Mouse (Mus musculus): ENCODE results near the gene Tbc1d16. TPM values are rescaled to one million over a fixed set of nuclear protein-coding genes. Genes with fewer than 3 reads are reported as not detected.

Gene Tbc1d16
- polyA plus RNA-seq, 1 experiment from 2014 or later, result 27.2 TPM

DNA sequence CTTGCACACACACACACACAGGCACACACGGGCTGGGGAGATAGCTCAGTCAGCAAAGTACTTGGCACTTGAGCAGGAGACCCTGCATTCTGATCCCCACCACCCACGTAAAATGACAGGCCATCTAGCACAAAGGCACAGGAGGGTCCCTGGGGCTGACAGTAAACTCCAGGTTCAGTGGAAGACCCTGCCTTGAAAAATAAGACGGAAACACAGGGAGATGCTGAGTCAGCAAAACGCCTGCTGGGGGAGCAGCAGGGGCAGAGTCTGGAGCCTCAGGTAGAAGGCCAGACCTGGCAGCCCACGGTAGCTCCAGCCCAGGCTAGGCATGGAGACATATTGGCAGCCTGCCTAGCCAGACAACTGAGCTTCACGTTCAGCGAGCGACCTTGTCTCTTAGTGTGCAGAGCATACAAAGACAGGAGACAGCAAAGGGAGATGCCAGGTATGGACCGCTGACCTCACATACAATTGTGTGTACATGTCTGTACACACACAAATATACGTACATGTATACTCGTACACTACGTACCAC, 46.4 kb downstream of the Tbc1d16 start:
- Histone ChIP-seq H3K4me3 (no peak overlapping the region), H3K4me1 (peaks cover 48% of the 10 kb centered on the region), H3K27ac (no peak overlapping the region), H3K27me3 (no peaks in the 10 kb centered on the region), H3K9me3 (no peaks in the 10 kb centered on the region), H3K4me2 (replicated peaks) (no peak overlapping the region), H3K36me3 (peaks cover 6% of the 10 kb centered on the region; the same call in 1 of the 2 replicates), H3K9ac (no peak overlapping the region)
- no peak for ATAC-seq (ENCODE audit: low FRiP score, low read depth)
- WGBS, result 76% methylated on average over 12 of the region's 12 CpGs

DNA sequence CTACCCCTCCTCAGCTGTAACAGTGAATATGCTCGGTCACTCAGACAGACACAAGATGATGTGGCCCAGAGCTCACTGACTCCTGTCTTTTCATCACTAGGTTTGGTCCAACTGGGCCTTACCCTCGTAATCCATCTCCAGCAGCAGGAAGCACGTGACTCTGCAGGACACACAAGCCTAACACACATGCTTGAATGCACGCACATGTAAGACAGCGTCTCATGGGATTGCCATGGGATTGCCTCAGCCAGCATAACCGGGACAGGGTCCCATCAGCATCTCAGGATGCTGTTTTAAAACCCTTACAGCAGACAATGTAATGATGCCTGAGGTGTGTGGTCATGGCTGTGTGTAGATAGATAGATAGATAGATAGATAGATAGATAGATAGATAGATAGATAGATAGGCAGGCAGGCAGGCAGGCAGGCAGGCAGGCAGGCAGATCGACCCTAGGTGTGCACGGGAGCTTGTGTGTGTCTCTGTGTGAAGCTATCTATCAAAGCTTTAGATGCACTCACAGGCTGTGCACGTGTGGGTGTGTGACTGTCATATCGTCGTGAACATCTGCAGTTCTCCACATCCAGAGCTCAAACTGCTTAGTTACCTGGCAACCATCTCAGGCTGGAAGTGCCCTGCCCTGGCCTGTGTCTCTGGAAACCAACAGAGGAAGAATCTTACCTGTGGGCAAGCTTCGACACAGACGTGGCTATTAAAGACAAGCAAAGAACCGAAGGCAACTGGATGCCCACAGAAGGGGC, 47.3 kb downstream of the Tbc1d16 start:
- 84% methylated on average over 14 of the region's 14 CpGs for WGBS
- no peaks in the 10 kb centered on the region for H3K27me3 ChIP-seq
- peaks cover 50% of the 10 kb centered on the region for H3K4me1 ChIP-seq
- peaks cover 2% of the 10 kb centered on the region; the same call in 1 of the 2 replicates for H3K36me3 ChIP-seq
- H3K4me2 ChIP-seq (replicated peaks), result no peak overlapping the region
- H3K27ac ChIP-seq, result no peak overlapping the region
- H3K9ac ChIP-seq, result no peak overlapping the region
- no peaks in the 10 kb centered on the region for H3K9me3 ChIP-seq
- no peak for ATAC-seq (ENCODE audit: low FRiP score, low read depth)
- H3K4me3 ChIP-seq, result no peak overlapping the region

DNA sequence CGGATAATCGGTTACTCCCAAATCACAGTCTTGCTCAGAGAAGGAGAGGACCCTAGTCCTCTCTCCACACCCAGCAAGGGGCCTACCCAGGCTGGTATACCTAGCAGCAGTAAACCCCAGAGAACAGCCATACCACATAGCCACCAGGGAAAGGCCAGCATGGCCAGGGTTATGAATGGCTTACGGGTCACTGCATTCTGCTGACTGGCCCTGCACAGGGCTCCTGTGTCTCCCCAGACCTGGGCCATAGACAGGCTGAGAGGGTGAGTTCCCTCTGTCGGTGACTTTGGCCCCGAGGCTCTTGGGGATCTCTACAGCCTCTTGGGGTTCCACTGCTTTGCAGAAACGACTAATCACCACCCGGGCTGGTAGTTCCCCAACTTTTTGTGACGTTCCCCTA, 50.0 kb downstream of the Tbc1d16 start:
- H3K4me1 ChIP-seq, result peaks cover 44% of the 10 kb centered on the region
- H3K36me3 ChIP-seq, result peaks cover 12% of the 10 kb centered on the region
- no peak for ATAC-seq (ENCODE audit: low FRiP score, low read depth)
- 62% methylated on average over 8 of the region's 8 CpGs for WGBS
- no peaks in the 10 kb centered on the region for H3K9me3 ChIP-seq
- no peak overlapping the region for H3K4me3 ChIP-seq
- H3K27ac ChIP-seq, result no peak overlapping the region
- no peaks in the 10 kb centered on the region for H3K27me3 ChIP-seq
- H3K9ac ChIP-seq, result 0 out of 2 replicates have a peak overlapping the region, but pooled peaks have one; percentile 13
- H3K4me2 ChIP-seq (replicated peaks), result no peak overlapping the region

DNA sequence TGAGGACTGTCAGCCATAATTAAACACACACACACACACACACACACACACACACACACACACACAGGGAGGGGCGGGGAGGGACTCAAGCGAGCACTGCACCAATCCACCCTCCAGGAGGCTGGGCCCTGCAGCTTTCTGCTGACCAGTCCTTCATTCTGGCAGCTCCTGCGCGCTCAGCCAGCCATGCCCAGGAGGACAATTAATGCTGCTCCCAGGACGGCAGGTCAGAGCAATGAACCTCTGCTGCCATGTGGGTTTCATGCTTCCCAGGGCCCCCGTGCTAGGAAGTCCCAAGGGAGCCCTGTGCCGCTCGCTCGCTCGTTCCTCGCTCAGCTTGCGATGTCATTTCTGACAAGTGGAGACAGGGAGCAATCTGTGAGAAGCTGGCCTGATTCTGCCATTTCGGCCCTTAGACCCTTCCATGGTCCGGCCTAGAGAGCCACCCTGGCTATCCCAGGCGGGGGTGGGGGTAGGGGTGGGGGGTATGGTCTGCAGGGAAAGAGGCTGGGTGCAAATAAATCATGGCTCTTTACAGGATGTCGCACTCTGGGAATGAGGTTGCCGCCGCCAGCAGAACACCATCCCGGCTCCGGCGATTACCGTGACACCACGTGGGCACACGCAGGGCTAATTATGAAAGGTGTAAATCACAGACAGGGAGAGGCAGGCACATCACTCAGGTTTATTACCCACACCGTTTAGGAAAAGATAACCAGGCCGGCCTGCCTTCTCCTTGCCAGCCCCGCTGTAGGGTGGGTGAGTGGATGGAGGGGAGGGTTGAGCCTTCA, 51.7 kb downstream of the Tbc1d16 start:
- Histone ChIP-seq H3K36me3 (peaks cover 12% of the 10 kb centered on the region), H3K4me1 (peaks cover 39% of the 10 kb centered on the region), H3K27ac (no peak overlapping the region), H3K4me3 (no peak overlapping the region), H3K27me3 (no peaks in the 10 kb centered on the region), H3K9me3 (no peaks in the 10 kb centered on the region), H3K4me2 (replicated peaks) (peak overlapping the region; percentile 37), H3K9ac (peak overlapping the region; percentile 43; the same call in 1 of the 2 replicates)
- WGBS, result 21% methylated on average over 27 of the region's 27 CpGs
- no peak for ATAC-seq (ENCODE audit: low FRiP score, low read depth)

- Histone ChIP-seq H3K4me3 (no peak overlapping the region), H3K9me3 (no peaks in the 10 kb centered on the region), H3K36me3 (peaks cover 25% of the 10 kb centered on the region), H3K9ac (no peak overlapping the region), H3K4me2 (replicated peaks) (no peak overlapping the region), H3K4me1 (peaks cover 12% of the 10 kb centered on the region), H3K27ac (peak overlapping the region; percentile 39; the same call in 1 of the 2 replicates), H3K27me3 (no peaks in the 10 kb centered on the region)
- 84% methylated on average over 7 of the region's 7 CpGs for WGBS
- no peak for ATAC-seq (ENCODE audit: low FRiP score, low read depth)
Measured at GRCm38 (mm10) chr11:119171588-119171987, 56.7 kb downstream of the Tbc1d16 start.

DNA sequence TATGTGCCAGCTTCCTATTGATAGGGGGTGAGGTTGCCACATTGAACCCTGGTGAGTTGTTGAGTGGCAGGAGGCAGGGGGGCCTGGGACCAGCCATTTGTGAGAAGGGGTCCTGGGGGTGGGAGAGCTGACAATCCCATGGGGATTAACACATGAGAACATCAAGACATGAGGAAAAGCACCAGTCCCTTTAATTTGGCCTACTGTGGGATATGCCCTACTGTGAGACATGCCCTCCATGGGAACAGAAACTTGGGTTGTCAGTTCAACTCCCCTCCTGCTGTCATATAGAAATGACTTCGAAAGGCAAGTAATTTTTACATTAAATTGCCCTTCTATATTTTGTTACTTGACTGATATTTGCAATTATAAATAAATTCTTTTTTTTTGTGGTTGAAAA, 59.4 kb downstream of the Tbc1d16 start:
- peaks cover 13% of the 10 kb centered on the region for H3K36me3 ChIP-seq
- no peak overlapping the region for H3K9ac ChIP-seq
- H3K27me3 ChIP-seq, result no peaks in the 10 kb centered on the region
- no peak overlapping the region for H3K4me2 ChIP-seq (replicated peaks)
- H3K4me1 ChIP-seq, result peaks cover 24% of the 10 kb centered on the region
- no peak overlapping the region for H3K4me3 ChIP-seq
- no peaks in the 10 kb centered on the region for H3K9me3 ChIP-seq
- 92% methylated on average over 1 of the region's 1 CpGs for WGBS
- no peak overlapping the region for H3K27ac ChIP-seq
- ATAC-seq (ENCODE audit: low FRiP score, low read depth), result no peak

GRCm38 (mm10) chr11:119165995-119166394, 62.3 kb downstream of the Tbc1d16 start:
- ATAC-seq (ENCODE audit: low FRiP score, low read depth), result no peak
- H3K4me2 ChIP-seq (replicated peaks), result no peak overlapping the region
- 84% methylated on average over 10 of the region's 10 CpGs for WGBS

DNA sequence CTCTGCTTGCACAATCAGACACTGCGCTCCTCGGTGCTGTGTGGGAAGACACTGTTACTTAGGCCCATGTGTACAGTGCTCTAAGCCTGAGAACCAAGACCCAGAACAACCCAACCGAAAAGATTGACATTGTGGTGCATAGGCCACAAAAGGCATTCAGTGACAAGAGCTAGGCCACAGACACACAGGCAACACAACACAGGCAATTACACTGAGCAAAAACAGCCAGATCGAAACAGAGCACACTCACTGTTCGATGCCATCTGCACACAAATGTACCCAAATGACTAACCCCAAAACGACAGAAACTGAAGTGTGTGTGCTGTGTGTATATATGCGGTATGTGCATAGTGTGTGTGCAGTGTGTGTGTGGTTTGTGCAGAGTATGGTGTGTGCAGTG, 63.9 kb downstream of the Tbc1d16 start:
- Histone ChIP-seq H3K9me3 (no peaks in the 10 kb centered on the region), H3K4me1 (peaks cover 35% of the 10 kb centered on the region), H3K4me2 (replicated peaks) (no peak overlapping the region), H3K27me3 (no peaks in the 10 kb centered on the region), H3K27ac (no peak overlapping the region), H3K4me3 (no peak overlapping the region), H3K36me3 (no peaks in the 10 kb centered on the region), H3K9ac (no peak overlapping the region)
- ATAC-seq (ENCODE audit: low FRiP score, low read depth), result no peak
- WGBS, result 91% methylated on average over 7 of the region's 7 CpGs

More at GRCm38 (mm10) chr11:119165995-119166394, 62.3 kb downstream of the Tbc1d16 start:
- Histone ChIP-seq H3K27me3 (no peaks in the 10 kb centered on the region), H3K4me1 (peaks cover 23% of the 10 kb centered on the region), H3K27ac (no peak overlapping the region), H3K9ac (no peak overlapping the region), H3K36me3 (peaks cover 9% of the 10 kb centered on the region), H3K9me3 (no peaks in the 10 kb centered on the region), H3K4me3 (no peak overlapping the region)

DNA sequence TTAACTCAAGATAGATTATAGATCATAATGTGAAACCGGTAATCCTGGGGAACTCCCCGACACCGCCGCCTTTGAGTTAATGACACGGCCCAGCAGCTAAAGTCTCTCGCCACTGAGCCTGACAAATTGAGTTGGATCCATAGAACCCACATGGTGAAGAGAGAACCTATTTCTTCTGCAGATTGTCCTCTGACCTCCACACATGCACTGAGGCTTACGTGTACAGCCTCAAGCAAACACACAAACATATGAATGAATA, 64.6 kb downstream of the Tbc1d16 start:
- Histone ChIP-seq H3K27ac (no peak overlapping the region; the same call in 1 of the 2 replicates), H3K9me3 (no peaks in the 10 kb centered on the region), H3K27me3 (peaks cover under 1% of the 10 kb centered on the region; the same call in 1 of the 2 replicates), H3K4me3 (no peak overlapping the region), H3K4me1 (peaks cover 42% of the 10 kb centered on the region), H3K9ac (no peak overlapping the region), H3K36me3 (no peaks in the 10 kb centered on the region), H3K4me2 (replicated peaks) (no peak overlapping the region)
- ATAC-seq (ENCODE audit: low FRiP score, low read depth), result no peak
- 90% methylated on average over 7 of the region's 7 CpGs for WGBS

DNA sequence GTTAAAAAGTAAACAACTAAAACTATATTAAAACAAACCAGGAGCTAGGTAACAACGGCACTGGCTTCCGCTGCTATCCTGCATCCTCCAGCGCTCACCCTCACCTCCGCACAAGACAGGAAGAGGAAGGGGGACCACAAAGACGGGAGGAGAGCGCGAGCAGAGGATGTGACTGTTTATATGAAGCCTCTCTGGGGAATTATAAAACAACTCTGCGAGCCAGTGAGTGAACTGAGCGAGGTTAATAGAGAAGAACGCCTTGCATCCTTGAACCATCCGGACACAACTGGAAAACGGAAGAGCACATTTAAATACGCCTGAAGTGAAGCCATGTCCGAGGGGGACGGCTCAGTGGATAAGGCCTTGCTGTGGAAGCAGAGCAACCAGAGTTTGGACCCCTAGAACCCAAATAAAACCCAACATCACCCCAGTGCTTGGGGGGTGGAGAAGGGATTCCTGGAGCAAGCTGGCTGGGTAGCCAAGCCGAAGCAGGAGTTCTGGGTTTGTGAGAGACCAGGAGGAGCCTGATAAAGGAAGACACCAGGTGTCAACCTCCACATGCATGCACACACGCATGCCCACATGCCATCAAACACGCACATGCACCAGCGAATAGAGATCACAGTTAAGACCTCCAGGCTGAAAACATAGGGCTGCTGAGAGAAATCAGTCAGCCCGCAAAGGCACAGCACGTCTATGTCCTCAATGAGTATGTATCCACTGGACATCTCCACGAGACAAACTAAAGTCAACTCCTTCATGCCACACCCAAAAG, 65.2 kb downstream of the Tbc1d16 start:
- ATAC-seq (ENCODE audit: low FRiP score, low read depth), result no peak
- Histone ChIP-seq H3K27me3 (peaks cover 6% of the 10 kb centered on the region; the same call in 1 of the 2 replicates), H3K36me3 (no peaks in the 10 kb centered on the region), H3K9me3 (no peaks in the 10 kb centered on the region), H3K27ac (no peak overlapping the region; the same call in 1 of the 2 replicates), H3K4me1 (peaks cover 47% of the 10 kb centered on the region), H3K4me2 (replicated peaks) (no peak overlapping the region), H3K9ac (no peak overlapping the region), H3K4me3 (no peak overlapping the region)
- 70% methylated on average over 22 of the region's 22 CpGs for WGBS

DNA sequence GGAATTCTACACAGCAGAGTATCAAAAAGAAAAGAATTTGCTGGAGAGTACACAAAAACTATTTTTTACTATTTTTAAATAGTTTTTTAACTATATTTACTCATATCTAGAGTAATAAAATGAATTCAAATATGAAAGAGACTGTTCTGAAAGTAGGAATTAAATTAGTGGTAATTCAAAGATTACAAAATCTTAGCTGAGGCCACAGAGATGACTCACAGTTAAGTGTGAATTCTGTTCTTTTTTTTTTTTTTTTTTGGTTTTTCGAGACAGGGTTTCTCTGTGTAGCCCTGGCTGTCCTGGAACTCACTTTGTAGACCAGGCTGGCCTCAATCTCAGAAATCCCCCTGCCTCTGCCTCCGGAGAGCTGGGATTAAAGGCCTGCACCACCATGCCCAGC, 66.6 kb downstream of the Tbc1d16 start:
- Histone ChIP-seq H3K36me3 (no peaks in the 10 kb centered on the region), H3K4me1 (peaks cover 62% of the 10 kb centered on the region), H3K27me3 (peaks cover 12% of the 10 kb centered on the region; the same call in 1 of the 2 replicates), H3K27ac (no peak overlapping the region), H3K4me3 (no peak overlapping the region), H3K9me3 (no peaks in the 10 kb centered on the region), H3K9ac (no peak overlapping the region), H3K4me2 (replicated peaks) (no peak overlapping the region)
- WGBS, result 78% methylated on average over 2 of the region's 2 CpGs
- ATAC-seq (ENCODE audit: low FRiP score, low read depth), result no peak

DNA sequence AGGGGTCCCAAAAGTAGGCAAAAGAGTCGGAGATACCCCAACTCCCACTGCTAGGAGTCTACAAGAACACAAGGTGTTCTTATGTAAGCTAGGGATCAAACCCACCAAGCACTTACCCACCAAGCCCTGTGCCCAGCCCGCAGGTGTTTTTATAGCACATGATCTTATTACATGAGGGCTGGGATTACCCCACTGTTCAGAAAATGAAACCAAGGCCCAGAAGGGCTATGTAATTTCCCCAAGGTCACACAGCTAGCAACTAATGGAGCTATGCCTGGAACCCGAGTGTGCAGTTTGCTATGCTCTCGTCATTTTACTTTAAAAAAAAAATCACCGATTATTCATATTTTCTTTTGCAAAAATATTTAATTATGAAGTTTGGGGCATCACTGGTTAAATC, 68.2 kb downstream of the Tbc1d16 start:
- Histone ChIP-seq H3K27me3 (peaks cover 28% of the 10 kb centered on the region; the same call in 1 of the 2 replicates), H3K4me3 (no peak overlapping the region), H3K36me3 (peaks cover 8% of the 10 kb centered on the region), H3K27ac (no peak overlapping the region), H3K4me1 (peaks cover 65% of the 10 kb centered on the region), H3K4me2 (replicated peaks) (no peak overlapping the region), H3K9me3 (no peaks in the 10 kb centered on the region), H3K9ac (no peak overlapping the region)
- ATAC-seq (ENCODE audit: low FRiP score, low read depth), result no peak
- WGBS, result 79% methylated on average over 5 of the region's 5 CpGs
